Mouse (Mus musculus) G1E (cell line): ENCODE measurements at regions not wholly inside any gene's neighbourhood (a gene's known extent, or its start where the extent isn't known, plus 50 kb on each side); places are given as distances from the start of the nearest gene placed in this dataset.

Source experiments
- CTCF ChIP-seq: IDR thresholded peaks from 2 replicates; pipeline ENCODE4 v1.5.1; 2012; ENCODE audit warnings: low read depth, low read length, inconsistent platforms, mixed read lengths
- GATA1 ChIP-seq: IDR thresholded peaks from 2 replicates; pipeline ENCODE4 v1.6.1; 2012; ENCODE audit warnings: borderline replicate concordance, low read length, inconsistent platforms, mixed read lengths
- POLR2AphosphoS5 ChIP-seq: IDR thresholded peaks from 2 replicates; pipeline ENCODE4 v1.6.1; 2012; ENCODE audit warnings: low read depth, low read length, inconsistent platforms; ENCODE audit not compliant: insufficient replicate concordance

DNA sequence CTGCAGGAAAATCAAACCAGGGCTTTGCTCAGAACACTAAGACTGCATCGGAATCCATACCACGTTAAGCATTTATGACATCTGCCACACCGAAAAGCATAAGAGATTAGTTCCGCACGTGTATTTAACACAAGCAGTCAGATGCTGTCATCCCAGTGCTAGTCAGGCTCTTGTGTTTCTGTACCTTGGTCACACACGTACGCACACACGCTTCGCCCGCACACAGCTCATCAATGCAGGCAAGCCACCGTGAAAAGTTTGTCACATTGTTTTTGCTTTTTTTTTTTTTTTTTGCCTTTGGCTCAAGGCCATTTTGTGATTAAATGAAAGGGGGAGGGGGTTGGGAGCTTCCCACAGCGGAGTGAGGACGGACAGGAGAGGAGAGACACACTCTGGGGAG lies 152.1 kb upstream of the Sulf2 start:
- no peak for TF ChIP-seq CTCF
- no peak for TF ChIP-seq POLR2AphosphoS5
- no peak for TF ChIP-seq GATA1
